Mouse (Mus musculus) MEL (cell line): ENCODE data around the gene Rab1b. TPM values are rescaled to one million over a fixed set of nuclear protein-coding genes. Genes with fewer than 3 reads are reported as not detected.

Source experiments
- DNase-seq: peaks from one replicate; pipeline ENCODE4 v3.0.0; 2011; ENCODE audit warnings: low read depth, low spot score
- H3K27ac ChIP-seq: 2 replicates; pipeline ENCODE4 v1.5.1; 2012; ENCODE audit warnings: low read depth, mild to moderate bottlenecking, control low read depth, low read length, moderate library complexity; ENCODE audit not compliant: control insufficient read depth
- H3K27me3 ChIP-seq, 2 experiments: fragments of 150-350 bp in 1 of 2; sonication (generic) in 1 of 2; 2 replicates each; pipeline ENCODE4 v1.6.1; 2012; ENCODE audit warnings: low read length in 2 of 2, mild to moderate bottlenecking in 2 of 2, improper control_type of control experiment in 1 of 2, moderate library complexity in 1 of 2; ENCODE audit not compliant: insufficient read depth in 2 of 2, control insufficient read depth in 1 of 2
- H3K36me3 ChIP-seq, 2 experiments: 2 replicates each; pipeline ENCODE4 v1.6.1; 2012 to 2014; ENCODE audit warnings: low read length in 2 of 2, improper control_type of control experiment in 1 of 2, inconsistent platforms in 1 of 2, mild to moderate bottlenecking in 1 of 2; ENCODE audit not compliant: insufficient read depth in 2 of 2, control insufficient read depth in 1 of 2
- H3K4me1 ChIP-seq, 2 experiments: fragments of 150-350 bp in 1 of 2; sonication (generic) in 1 of 2; 2 replicates each; pipeline ENCODE4 v1.6.1; 2012; ENCODE audit warnings: low read length in 2 of 2, improper control_type of control experiment in 1 of 2, mild to moderate bottlenecking in 1 of 2; ENCODE audit not compliant: insufficient read depth in 2 of 2, control insufficient read depth in 1 of 2
- H3K4me3 ChIP-seq, 2 experiments: fragments of 150-350 bp in 1 of 2; sonication (generic) in 1 of 2; 2 replicates each; pipeline ENCODE4 v1.5.1; 2012; ENCODE audit warnings: low read depth in 2 of 2, low read length in 2 of 2, mild to moderate bottlenecking in 2 of 2, moderate library complexity in 2 of 2, control low read depth in 1 of 2, improper control_type of control experiment in 1 of 2; ENCODE audit not compliant: control insufficient read depth in 1 of 2, insufficient read depth in 1 of 2
- H3K79me2 ChIP-seq: 2 replicates; pipeline ENCODE4 v1.6.1; 2012; ENCODE audit warnings: mild to moderate bottlenecking, low read length, moderate library complexity; ENCODE audit not compliant: control insufficient read depth, poor library complexity, insufficient read depth
- H3K9ac ChIP-seq: 2 replicates; pipeline ENCODE4 v1.6.1; 2012; ENCODE audit warnings: low read depth, mild to moderate bottlenecking, control low read depth, low read length, moderate library complexity; ENCODE audit not compliant: control insufficient read depth, poor library complexity, severe bottlenecking
- H3K9me3 ChIP-seq: fragments of 150-350 bp; sonication (generic); replicated peaks from 2 replicates; pipeline ENCODE4 v1.6.1; 2012; ENCODE audit warnings: mild to moderate bottlenecking, low read length, improper control_type of control experiment, moderate library complexity; ENCODE audit not compliant: insufficient read depth
- CHD2 ChIP-seq: IDR thresholded peaks from 2 replicates; pipeline ENCODE4 v1.6.1; 2011; ENCODE audit warnings: low read length, improper control_type of control experiment
- E2F4 ChIP-seq: IDR thresholded peaks from 2 replicates; pipeline ENCODE4 v1.6.1; 2011; ENCODE audit warnings: low read depth, low read length, improper control_type of control experiment, borderline replicate concordance
- ELF1 ChIP-seq: IDR thresholded peaks from 2 replicates; pipeline ENCODE4 v1.6.1; 2014; ENCODE audit warnings: low read depth, mild to moderate bottlenecking, inconsistent platforms, low read length, improper control_type of control experiment, moderate library complexity
- EP300 ChIP-seq, 2 experiments: IDR thresholded peaks; 2 replicates each; pipeline ENCODE4 v1.6.1; 2011; ENCODE audit warnings: improper control_type of control experiment in 2 of 2, low read length in 2 of 2, low read depth in 1 of 2, mild to moderate bottlenecking in 1 of 2
- ETS1 ChIP-seq: IDR thresholded peaks from 2 replicates; pipeline ENCODE4 v1.6.1; 2012; ENCODE audit warnings: low read depth, mild to moderate bottlenecking, inconsistent platforms, low read length, improper control_type of control experiment, moderate library complexity
- HCFC1 ChIP-seq: IDR thresholded peaks from 2 replicates; pipeline ENCODE4 v1.6.1; 2012; ENCODE audit warnings: low read depth, mild to moderate bottlenecking, inconsistent platforms, low read length, improper control_type of control experiment, moderate library complexity
- MEF2A ChIP-seq: IDR thresholded peaks from 2 replicates; pipeline ENCODE4 v1.6.1; 2014; ENCODE audit warnings: low read depth, mild to moderate bottlenecking, inconsistent platforms, low read length, improper control_type of control experiment; ENCODE audit not compliant: poor library complexity, insufficient replicate concordance, severe bottlenecking; ENCODE audit errors: extremely low read depth
- MXI1 ChIP-seq: IDR thresholded peaks from 2 replicates; pipeline ENCODE4 v1.6.1; 2011; ENCODE audit warnings: mild to moderate bottlenecking, low read depth, low read length, improper control_type of control experiment
- MYB ChIP-seq: IDR thresholded peaks from 2 replicates; pipeline ENCODE4 v1.6.1; 2011; ENCODE audit warnings: mild to moderate bottlenecking, low read depth, low read length, improper control_type of control experiment
- MYC ChIP-seq: IDR thresholded peaks from 2 replicates; pipeline ENCODE4 v1.6.1; 2011; ENCODE audit warnings: low read depth, mild to moderate bottlenecking, low read length, improper control_type of control experiment, moderate library complexity
- NELFE ChIP-seq: IDR thresholded peaks from 2 replicates; pipeline ENCODE4 v1.6.1; 2011; ENCODE audit warnings: low read depth, low read length, improper control_type of control experiment
- NRF1 ChIP-seq: IDR thresholded peaks from 2 replicates; pipeline ENCODE4 v1.6.1; 2014; ENCODE audit warnings: low read depth, mild to moderate bottlenecking, inconsistent platforms, low read length, improper control_type of control experiment, moderate library complexity; ENCODE audit not compliant: poor library complexity, insufficient read depth, severe bottlenecking
- POLR2AphosphoS2 ChIP-seq: IDR thresholded peaks from 2 replicates; pipeline ENCODE4 v1.6.1; 2011; ENCODE audit warnings: low read length, improper control_type of control experiment
- POLR2AphosphoS5 ChIP-seq: IDR thresholded peaks from 2 replicates; pipeline ENCODE4 v1.6.1; 2012; ENCODE audit warnings: low read depth, borderline replicate concordance, mild to moderate bottlenecking, inconsistent platforms, low read length, moderate library complexity, mixed read lengths
- RAD21 ChIP-seq: IDR thresholded peaks from 2 replicates; pipeline ENCODE4 v1.6.1; 2011; ENCODE audit warnings: mild to moderate bottlenecking, low read depth, low read length, improper control_type of control experiment
- RCOR1 ChIP-seq: IDR thresholded peaks from 2 replicates; pipeline ENCODE4 v1.6.1; 2012; ENCODE audit warnings: low read depth, mild to moderate bottlenecking, inconsistent platforms, low read length, improper control_type of control experiment
- SIN3A ChIP-seq: IDR thresholded peaks from 2 replicates; pipeline ENCODE4 v1.6.1; 2012; ENCODE audit warnings: low read length, improper control_type of control experiment, inconsistent platforms
- SMC3 ChIP-seq: IDR thresholded peaks from 2 replicates; pipeline ENCODE4 v1.6.1; 2011; ENCODE audit warnings: low read depth, low read length, improper control_type of control experiment
- TAL1 ChIP-seq: IDR thresholded peaks from 2 replicates; pipeline ENCODE4 v1.6.1; 2012; ENCODE audit warnings: mild to moderate bottlenecking, inconsistent platforms, low read length, moderate library complexity, mixed read lengths
- TBP ChIP-seq: IDR thresholded peaks from 2 replicates; pipeline ENCODE4 v1.8.0; 2011; ENCODE audit warnings: low read depth, low read length, improper control_type of control experiment
- ZC3H11A ChIP-seq: IDR thresholded peaks from 2 replicates; pipeline ENCODE4 v1.6.1; 2012; ENCODE audit warnings: low read depth, mild to moderate bottlenecking, inconsistent platforms, low read length, improper control_type of control experiment
- ZMIZ1 ChIP-seq: IDR thresholded peaks from 2 replicates; pipeline ENCODE4 v1.6.1; 2012; ENCODE audit warnings: low read depth, mild to moderate bottlenecking, inconsistent platforms, low read length, improper control_type of control experiment, moderate library complexity
- ZNF384 ChIP-seq: IDR thresholded peaks from 2 replicates; pipeline ENCODE4 v1.6.1; 2012; ENCODE audit warnings: low read depth, mild to moderate bottlenecking, inconsistent platforms, low read length, improper control_type of control experiment
- polyA plus RNA-seq, 2 experiments: library from polyadenylated mRNA; stranded (reverse) in 1 of 2; unstranded in 1 of 2; fragments of >175 nt in 1 of 2; fragments of >200 nt in 1 of 2; gene quantifications; 2 replicates each; pipeline versions ENCODE4 v1.2.1 to v1.2.4; 2012; ENCODE audit warnings: low replicate concordance in 2 of 2, low read depth in 1 of 2; ENCODE audit not compliant: insufficient read length in 2 of 2, insufficient read depth in 1 of 2, missing spikeins in 1 of 2
- total RNA-seq: library from RNA; depleted of rRNA; stranded (reverse); fragments of 300-350 nt; gene quantifications from 2 replicates; pipeline ENCODE4 v1.2.3, GENCODE M21; 2012

Gene Rab1b
- total and polyA plus RNA-seq, 3 experiments = 86.4 to 162 TPM; not detected in 1

DNA sequence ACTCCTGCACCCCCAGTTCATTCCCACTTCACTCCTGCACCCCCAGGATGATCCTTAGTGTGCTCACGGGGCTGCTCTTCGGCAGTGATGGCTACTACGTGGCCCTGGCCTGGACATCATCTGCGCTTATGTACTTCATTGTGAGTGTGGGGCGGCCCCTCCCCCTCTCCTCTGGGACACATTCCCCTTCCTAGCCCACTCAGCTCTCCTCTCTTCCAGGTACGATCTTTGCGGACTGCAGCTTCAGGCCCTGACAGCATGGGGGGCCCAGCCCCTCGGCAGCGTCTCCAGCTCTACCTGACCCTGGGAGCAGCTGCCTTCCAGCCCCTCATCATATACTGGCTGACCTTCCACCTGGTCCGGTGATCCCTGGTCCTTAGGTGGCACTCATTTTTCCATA lies 14.8 kb downstream of the Rab1b start:
- peaks cover 0 to 25% of the 10 kb centered on the region in 2 experiments; a peak in 2 of 4 replicates for H3K4me1 ChIP-seq
- H3K4me3 ChIP-seq = no peak overlapping the region
- DNase-seq = no peak

DNA sequence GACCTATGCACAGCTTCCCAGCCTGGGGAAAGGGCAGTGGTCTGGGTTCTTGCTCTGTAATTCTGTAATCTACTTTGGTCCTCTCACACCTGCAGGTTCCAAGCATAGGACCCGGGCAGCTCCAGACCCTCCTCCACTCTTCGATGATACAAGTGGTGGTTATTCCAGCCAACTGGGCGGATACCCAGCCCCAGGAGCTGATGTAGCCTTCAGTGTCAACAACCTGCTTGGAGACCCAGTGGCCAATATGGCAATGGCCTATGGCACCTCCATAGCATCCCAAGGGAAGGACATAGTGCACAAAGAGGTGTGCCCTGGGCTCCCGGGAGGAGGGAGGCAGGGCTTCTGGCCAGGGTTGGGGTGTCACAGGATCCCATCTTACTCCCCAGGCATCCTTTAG lies 17.5 kb downstream of the Rab1b start:
- no peak for DNase-seq
- Histone ChIP-seq H3K9ac (peak overlapping the region; percentile 83), H3K36me3 (no peaks in the 10 kb centered on the region; a peak in 1 of 4 replicates), H3K79me2 (peaks cover 3% of the 10 kb centered on the region; the same call in 1 of the 2 replicates), H3K27me3 (peaks cover 5 to 13% of the 10 kb centered on the region in 2 experiments), H3K9me3 (no peaks in the 10 kb centered on the region), H3K4me1 (peaks cover 0 to 18% of the 10 kb centered on the region in 2 experiments; a peak in 1 of 4 replicates), H3K4me3 (peak overlapping the region in 1 of 2 experiments; percentile 98; a peak in 2 of 4 replicates), H3K27ac (no peak overlapping the region)
- TF ChIP-seq CHD2 (no peak), POLR2AphosphoS2 (no peak), TBP (no peak), RAD21 (no peak)

More for the DNA sequence above, 14.8 kb downstream of the Rab1b start:
- H3K9ac ChIP-seq = no peak overlapping the region
- H3K9me3 ChIP-seq = no peaks in the 10 kb centered on the region
- no peaks in the 10 kb centered on the region for H3K27me3 ChIP-seq
- peaks cover 3% of the 10 kb centered on the region; the same call in 1 of the 2 replicates for H3K79me2 ChIP-seq
- no peak overlapping the region for H3K27ac ChIP-seq
- peaks cover 0 to 4% of the 10 kb centered on the region in 2 experiments; a peak in 2 of 4 replicates for H3K36me3 ChIP-seq
- no peak for TF ChIP-seq NRF1
- no peak for TF ChIP-seq ELF1

DNA sequence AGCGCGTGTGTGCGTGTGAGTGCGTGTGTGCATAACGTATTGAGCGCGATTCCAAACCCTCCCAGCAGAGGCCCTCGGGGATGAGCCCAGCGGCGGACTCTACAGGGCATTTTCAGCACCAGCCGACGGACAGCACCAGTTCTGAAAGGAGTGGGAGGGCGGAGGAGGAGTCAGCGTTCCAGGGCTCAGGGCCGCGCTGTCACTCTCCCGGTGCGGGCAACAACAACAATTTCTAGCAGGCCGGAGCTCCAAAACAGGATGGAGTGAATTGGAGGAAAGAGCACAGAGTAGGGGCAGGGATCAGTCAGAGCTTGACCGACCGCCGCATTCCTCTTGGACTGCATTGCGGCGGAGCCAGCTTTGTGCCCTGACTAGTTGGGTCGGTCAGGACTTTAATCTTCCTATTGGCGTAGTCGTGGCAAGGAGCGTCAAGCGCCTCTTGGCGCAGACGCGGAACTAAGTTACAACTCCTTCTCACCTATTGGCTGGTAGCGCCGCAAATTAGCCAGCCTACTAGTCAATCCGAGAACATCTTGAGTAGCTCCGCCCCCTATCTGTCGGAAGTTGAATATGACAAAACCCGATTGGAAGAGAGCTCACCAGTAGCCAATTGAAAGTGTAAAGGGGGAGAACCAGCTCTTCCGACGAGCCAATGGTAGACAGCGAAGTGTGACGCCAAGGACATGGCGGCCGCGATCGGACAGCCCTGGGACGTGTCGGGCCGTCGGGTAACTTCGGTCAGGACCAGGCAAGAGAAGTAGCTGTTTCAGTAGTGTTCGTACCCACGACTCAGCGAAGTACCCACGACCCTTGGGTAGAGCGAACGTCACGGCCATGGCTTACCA lies 18.8 kb downstream of the Rab1b start, which contains the start of gene Yif1a:
Gene Yif1a (plus strand): TSS at position 655 of the 845 bp plus-strand sequence.
- Histone ChIP-seq H3K27ac (peak within 1 kb of the TSS; percentile 62), H3K79me2 (peaks cover 3% of the 10 kb centered on the region; the same call in 1 of the 2 replicates), H3K36me3 (no peaks in the 10 kb centered on the region; a peak in 1 of 4 replicates), H3K4me1 (peaks cover 0 to 11% of the 10 kb centered on the region in 2 experiments; a peak in 1 of 4 replicates), H3K9ac (peak within 1 kb of the TSS; percentile 83), H3K27me3 (peaks cover 5 to 15% of the 10 kb centered on the region in 2 experiments), H3K4me3 (peak within 1 kb of the TSS; percentile 98), H3K9me3 (no peaks in the 10 kb centered on the region)
- DNase-seq = peak; percentile 100
- peak; percentile 100 for TF ChIP-seq SIN3A
- peak; percentile 82 for TF ChIP-seq NRF1
- no peak for TF ChIP-seq MEF2A
- TF ChIP-seq ZNF384 = no peak
- peak; percentile 53 for TF ChIP-seq SMC3
- no peak for TF ChIP-seq TAL1
- no peak for TF ChIP-seq RCOR1
- TF ChIP-seq ETS1 = no peak; the same call in 1 of the 2 replicates
- peak; percentile 90 for TF ChIP-seq HCFC1
- TF ChIP-seq MYB = no peak
- TF ChIP-seq EP300 (IDR thresholded peaks at IDR 0.05; ENCODE audit: low read depth in 1 of 2, low read length in 2 of 2) = no peak
- peak; percentile 74 for TF ChIP-seq CHD2
- no peak for TF ChIP-seq E2F4
- TF ChIP-seq ZMIZ1 = peak; percentile 48; the same call in 1 of the 2 replicates
- TF ChIP-seq MXI1 = peak; percentile 98
- TF ChIP-seq NELFE = peak; percentile 78
- no peak for TF ChIP-seq MYC
- TF ChIP-seq POLR2AphosphoS5 = no peak
- no peak for TF ChIP-seq ZC3H11A
